Mouse (Mus musculus): ENCODE measurements around the gene Qrsl1. TPM values are rescaled to one million over a fixed set of nuclear protein-coding genes. Genes with fewer than 3 reads are reported as not detected.
"Not testable (repeated sequence)": the region's sequence is repeated elsewhere in the genome, so short reads cannot be mapped to it uniquely, and the experiment has no call there.

The Qrsl1 gene
- polyA plus RNA-seq (2012; rRNA removed), result 20.7 and 21.3 TPM in 2 replicates

DNA sequence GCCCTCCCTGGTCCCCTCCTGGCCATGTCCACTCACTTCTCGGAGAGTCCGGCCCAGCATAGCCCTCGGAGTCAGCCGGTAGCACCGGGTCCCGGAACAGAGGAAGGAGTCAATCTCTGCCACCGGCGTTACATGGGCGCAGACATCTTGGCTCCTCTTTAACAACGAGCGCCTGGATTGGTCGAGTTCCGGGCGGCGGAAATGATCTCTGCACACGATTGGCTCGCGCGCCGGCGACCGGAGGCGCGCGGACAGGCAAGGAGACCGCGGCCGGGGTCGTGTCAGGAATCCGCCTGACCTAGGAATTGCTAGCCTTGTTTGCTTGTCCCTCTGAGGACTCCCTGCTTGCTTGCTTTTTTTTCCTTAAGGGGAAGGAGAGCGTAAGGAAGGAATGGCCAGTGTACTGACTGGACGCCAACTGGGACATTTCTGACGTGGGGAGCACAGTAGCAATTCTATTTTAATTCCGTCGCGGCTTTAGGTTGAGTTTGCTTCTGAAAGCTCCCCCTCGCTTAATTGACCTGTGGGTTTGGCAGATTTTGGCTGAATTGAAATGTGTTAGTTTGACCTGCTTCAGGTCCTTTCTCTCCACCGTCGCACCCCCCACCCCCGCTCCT lies at the start of gene Qrsl1, which contains the start of gene Rtn4ip1:
TSS of gene Qrsl1 (minus strand) at position 168 of the 617 bp plus-strand sequence.
TSS of gene Rtn4ip1 (plus strand) at position 230 of the 617 bp plus-strand sequence.
- DNase-seq (ENCODE audit: extremely low spot score in 1 of 2, low spot score in 1 of 2), result peak; percentile 88 to 97

GRCm38 (mm10) chr10:43945435-43945834 lies 43.9 kb upstream of the Qrsl1 start:
- DNase-seq (ENCODE audit: extremely low spot score in 1 of 2, low spot score in 1 of 2), result no peak

DNA sequence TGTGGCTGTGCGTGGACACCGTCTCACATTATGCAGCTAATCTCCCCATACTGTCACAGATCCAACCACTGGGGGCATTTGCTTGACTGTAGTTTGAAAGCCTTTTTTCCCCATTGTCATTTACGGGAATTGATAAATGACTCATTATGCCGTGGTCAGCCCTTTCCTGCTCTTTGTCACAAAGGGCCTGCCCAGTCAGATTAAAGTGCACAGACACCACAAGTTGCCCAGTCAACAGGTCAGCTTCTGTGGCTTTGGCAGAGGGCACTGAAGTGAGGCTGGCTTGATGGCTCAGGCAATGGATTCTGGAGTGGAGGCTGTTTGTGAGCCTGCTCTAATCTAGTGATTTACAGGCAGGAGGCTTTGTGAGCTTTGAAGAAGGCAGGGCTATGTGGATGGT lies 42.2 kb upstream of the Qrsl1 start:
- DNase-seq (ENCODE audit: extremely low spot score in 1 of 2, low spot score in 1 of 2), result no peak

DNA sequence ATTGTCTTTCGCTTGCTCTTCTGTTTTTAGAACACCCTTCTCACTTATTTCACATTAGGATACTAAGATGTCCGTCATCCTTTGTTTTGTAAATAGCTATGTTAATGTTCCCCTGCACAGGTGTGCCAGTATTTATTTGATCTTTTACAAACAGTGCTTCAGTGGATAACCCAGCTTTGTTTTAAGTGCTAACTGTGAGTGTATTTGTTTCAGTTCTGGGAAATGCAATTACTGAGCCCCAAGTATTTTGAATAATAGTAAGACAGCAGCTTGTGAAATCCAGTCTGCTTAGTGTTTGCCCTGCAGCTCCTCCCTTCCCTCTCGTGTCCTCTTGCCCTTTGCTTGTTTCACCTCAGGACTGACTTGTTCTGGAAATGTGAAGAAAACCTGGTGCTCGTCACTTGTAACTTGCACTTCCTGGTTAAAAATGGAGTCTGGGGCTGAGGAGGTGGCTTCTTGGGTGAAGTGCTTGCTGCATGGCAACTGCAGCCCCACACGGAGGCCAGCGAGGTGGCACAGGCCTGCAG lies 37.7 kb upstream of the Qrsl1 start:
- no peak for DNase-seq (ENCODE audit: extremely low spot score in 1 of 2, low spot score in 1 of 2)

DNA sequence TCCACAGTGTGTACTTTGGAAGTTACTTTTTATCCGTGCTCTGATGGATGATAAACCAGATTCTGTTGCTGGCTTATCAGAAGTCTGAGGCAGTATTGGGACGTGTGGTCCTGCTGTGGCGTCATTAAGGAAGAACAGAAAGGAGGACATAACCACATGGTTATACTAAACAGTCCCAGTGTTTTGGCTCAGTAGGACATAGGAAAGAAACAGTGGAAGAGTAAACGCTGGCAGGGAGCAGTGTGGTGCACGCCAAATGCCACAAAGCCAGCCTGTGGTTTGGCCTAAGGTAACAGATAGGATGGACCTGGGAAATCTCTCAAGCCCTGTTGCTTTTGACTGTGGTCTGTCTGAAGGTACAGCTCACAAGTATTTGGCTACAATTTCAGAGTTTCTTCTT lies 27.1 kb upstream of the Qrsl1 start:
- DNase-seq (ENCODE audit: extremely low spot score in 1 of 2, low spot score in 1 of 2), result no peak

DNA sequence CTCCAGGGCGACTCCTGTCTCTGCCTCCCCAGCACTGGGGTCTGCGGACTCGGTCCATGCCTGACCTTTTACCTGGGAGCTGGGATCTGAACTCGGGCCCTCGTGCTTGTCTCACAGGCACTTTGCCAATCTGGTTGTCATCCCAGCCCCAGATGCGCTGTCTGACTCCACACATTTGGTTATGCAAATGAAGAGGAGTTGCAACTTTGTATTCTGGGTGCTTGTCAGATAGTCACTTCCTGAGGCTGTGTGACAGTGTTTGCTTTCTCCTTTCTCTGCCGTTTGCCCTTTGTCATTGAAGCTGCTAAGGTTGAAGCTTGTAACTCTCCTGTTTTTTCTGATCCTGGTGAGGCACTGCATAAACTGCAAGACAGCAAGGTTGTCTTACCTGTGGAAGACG lies 26.2 kb upstream of the Qrsl1 start:
- DNase-seq (ENCODE audit: extremely low spot score in 1 of 2, low spot score in 1 of 2), result no peak

GRCm38 (mm10) chr10:43925776-43926175 lies 24.2 kb upstream of the Qrsl1 start:
- DNase-seq (ENCODE audit: extremely low spot score in 1 of 2, low spot score in 1 of 2), result not testable (repeated sequence)

GRCm38 (mm10) chr10:43923096-43923495 lies 21.6 kb upstream of the Qrsl1 start:
- no peak for DNase-seq (ENCODE audit: extremely low spot score in 1 of 2, low spot score in 1 of 2)

- peak; percentile 28 to 91 for DNase-seq (ENCODE audit: extremely low spot score in 1 of 2, low spot score in 1 of 2)
Measured at GRCm38 (mm10) chr10:43918696-43919608, 17.4 kb upstream of the Qrsl1 start.

DNA sequence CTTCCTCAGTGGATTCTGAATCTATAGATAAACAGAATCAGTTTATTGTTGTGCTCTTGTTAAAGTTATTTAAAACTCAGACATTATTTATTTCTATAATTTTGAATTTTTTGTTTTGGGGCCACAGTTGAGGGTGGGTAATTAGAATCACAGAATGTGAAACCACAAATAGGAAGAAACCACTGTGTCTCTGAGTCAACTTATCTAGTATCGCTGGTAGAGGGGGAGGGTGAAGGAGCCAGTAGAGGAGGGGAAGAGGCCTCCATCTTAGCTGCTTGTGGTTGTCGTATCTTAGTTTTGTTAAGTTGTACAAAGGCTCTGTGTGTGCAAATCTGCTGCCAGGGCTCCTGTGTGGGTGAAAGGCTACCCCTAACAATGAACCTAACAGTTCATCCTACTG lies 15.2 kb upstream of the Qrsl1 start:
- no peak for DNase-seq (ENCODE audit: extremely low spot score in 1 of 2, low spot score in 1 of 2)

DNA sequence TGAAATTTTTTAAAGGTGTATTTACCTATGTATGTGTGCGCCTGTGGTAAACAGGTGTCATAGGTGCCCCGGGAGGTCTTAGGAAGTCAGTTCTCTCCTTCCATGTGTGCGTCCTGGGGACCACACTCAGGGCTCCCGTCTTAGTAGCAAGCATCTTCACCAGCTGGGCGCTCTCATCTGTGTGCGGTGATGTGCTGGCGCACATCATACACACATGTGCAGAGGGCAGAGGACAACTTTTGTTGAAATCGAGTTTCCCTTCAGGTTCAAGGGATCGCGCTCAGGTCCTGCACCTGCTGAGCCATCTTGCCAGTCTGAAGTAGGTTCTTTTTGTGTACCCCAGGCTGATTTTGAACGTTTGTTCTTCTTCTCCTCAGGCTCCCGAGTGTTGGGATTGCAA lies 14.6 kb upstream of the Qrsl1 start:
- DNase-seq (ENCODE audit: extremely low spot score in 1 of 2, low spot score in 1 of 2), result no peak

DNA sequence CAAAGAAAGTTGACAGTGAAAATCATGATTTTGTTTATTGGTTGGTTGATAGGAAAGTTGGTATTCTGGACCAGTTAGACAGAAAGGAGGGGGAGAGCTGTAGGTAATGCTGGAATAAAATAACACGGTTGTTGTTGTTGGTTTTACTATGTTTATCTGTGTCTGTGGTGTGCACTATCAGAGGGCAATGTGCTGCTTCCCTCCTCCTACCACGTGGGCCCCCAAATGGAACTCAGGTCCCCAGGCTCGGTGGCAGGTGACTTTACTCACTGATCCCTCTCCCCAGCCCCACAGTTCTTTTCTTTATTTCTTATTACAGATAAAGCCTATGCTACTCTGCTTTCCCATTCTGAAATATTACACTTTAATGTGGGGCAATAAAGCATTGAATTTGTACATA lies 10.7 kb upstream of the Qrsl1 start:
- DNase-seq (ENCODE audit: extremely low spot score in 1 of 2, low spot score in 1 of 2), result no peak

- DNase-seq (ENCODE audit: extremely low spot score in 1 of 2, low spot score in 1 of 2), result no peak
Measured at GRCm38 (mm10) chr10:43910873-43911142, 9.3 kb upstream of the Qrsl1 start.

- DNase-seq (ENCODE audit: extremely low spot score in 1 of 2, low spot score in 1 of 2), result no peak
Measured at GRCm38 (mm10) chr10:43910032-43910872, 8.7 kb upstream of the Qrsl1 start.

DNA sequence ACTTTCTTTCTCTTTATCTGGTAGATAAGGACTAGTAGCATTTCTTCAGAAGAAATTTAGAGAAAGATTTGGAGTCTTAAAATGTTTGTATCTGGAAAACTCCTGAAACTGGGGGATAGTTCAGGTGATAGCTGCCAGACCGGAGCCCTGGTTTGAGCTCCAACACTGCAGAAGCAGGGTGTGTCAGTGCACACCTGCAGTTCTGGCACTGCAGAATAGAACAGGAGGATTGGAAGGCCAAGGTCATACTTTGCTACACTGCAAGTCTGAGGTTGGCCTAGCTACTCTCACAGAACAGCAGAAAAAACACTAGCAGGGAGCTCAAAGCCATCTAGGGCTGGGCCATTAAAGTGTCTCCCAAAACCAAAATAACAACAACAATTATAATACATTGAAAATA lies 3.0 kb upstream of the Qrsl1 start:
- DNase-seq (ENCODE audit: extremely low spot score in 1 of 2, low spot score in 1 of 2), result no peak

DNA sequence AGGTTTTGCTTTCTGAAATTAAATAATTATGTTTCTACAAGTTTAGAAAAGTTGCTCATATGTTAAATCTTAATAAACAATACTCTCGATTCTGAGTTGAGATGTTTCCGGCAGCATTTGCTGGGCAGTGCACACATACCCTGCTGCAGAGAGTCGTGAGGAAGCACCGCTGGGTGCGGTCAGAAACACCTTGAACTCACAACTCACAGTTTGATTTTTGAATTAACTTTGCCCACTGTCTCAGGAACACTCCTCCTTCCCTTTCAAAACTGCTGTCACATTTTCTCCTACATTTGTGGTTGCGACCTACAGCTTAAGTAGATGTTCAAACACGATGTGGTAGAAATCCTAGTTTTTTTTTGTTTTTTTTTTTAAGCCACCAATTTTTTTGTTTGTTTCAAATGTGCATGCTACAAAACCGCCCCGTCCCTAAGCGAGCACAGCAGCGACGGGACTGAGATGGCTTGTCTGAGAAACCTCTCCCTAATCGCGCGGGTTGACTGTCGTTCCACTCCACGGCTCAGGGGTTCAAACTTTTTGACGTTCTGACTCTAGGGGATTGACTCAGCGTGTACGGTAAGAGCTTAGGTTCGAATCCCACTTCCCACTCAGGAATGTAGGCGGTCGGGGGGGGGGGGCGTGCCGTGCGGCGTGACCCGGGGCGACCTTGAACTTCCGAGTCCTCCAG lies 518 bp downstream of the Qrsl1 start:
- DNase-seq (ENCODE audit: extremely low spot score in 1 of 2, low spot score in 1 of 2), result no peak

DNA sequence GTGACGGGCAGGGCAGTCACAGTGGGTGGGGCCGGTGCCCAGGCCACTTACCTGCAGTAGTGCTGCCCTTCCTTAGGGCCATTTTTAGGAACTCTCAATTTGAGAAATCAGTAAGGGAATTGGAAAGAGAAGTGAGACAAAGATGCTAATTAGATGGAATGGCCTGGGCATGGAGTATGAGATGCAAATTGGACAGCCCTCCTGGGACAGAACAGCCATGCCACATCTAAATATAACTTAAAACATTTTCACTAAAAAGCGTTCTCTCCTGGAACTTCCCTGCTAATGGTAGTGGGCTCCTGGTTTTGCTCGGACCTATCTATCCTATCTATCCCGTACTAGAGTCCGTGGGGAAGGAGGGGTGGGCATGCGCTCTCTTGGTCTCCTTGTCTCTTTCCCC lies 3.3 kb downstream of the Qrsl1 start:
- DNase-seq (ENCODE audit: extremely low spot score in 1 of 2, low spot score in 1 of 2), result no peak

GRCm38 (mm10) chr10:43896065-43896464 lies 5.5 kb downstream of the Qrsl1 start:
- no peak for DNase-seq (ENCODE audit: extremely low spot score in 1 of 2, low spot score in 1 of 2)

- no peak for DNase-seq (ENCODE audit: extremely low spot score in 1 of 2, low spot score in 1 of 2)
Measured at GRCm38 (mm10) chr10:43892971-43893370, 8.6 kb downstream of the Qrsl1 start.

GRCm38 (mm10) chr10:43888976-43889375 lies 12.6 kb downstream of the Qrsl1 start:
- DNase-seq (ENCODE audit: extremely low spot score in 1 of 2, low spot score in 1 of 2), result no peak
